Mouse (Mus musculus): ENCODE measurements around the gene Rbbp4.

DNA sequence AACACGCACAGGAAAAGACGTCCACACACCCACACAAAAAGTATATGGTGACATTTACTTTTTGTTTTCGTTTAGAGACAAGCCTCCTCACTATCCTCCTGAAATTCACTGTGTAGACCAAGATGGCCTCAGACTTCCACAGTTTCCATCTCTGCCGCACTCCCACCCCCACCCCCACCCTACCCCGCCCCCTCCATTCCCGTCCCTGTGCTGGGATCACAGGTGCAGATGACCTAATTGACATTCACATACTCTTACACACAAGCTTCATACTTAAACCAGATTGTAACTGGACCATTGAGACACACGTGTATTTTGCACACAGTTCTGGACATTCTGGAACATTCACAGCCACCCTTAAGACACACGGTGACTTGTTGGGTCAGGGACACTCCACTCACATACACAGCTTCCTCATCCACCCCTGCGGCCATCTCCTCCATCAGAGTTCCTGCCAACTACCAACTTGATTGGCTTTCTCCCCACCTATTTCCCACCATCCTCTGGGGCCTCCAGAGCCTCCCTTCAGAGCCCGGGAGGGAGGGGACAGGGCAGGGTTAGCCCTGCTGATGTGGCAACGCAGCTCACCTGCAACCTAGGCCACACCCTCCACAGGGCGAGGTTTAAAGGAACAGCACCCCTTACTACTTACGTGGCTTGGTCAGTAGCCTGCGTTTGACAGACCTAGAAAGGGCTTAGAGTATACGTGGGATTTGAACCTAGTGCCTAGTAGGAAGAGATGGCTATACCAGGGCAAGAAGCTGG is 63.0 kb downstream of the Rbbp4 start:
- no peak for TF ChIP-seq FLI1 (IDR thresholded peaks at IDR 0.05; ENCODE audit: low read length)
- TF ChIP-seq GATA1 (IDR thresholded peaks at IDR 0.05; ENCODE audit: borderline replicate concordance, low read length): no peak

All from megakaryocyte, embryonic 14.5 days (primary cell).